Mouse (Mus musculus) liver, postnatal 0 days (tissue): Measurements from ENCODE around the gene Cgn. TPM values are rescaled to one million over a fixed set of nuclear protein-coding genes. Genes with fewer than 3 reads are reported as not detected.

ENCODE experiments used
- ATAC-seq: fragments of 200-750 bp; cut with Nextera tagmentation; 2 replicates; pipeline ENCODE4 v1.8.0; 2017; ENCODE audit warnings: mild to moderate bottlenecking, moderate library complexity
- DNase-seq: peaks from one replicate; pipeline ENCODE4 v3.0.0-alpha.2; 2016
- H3K27ac ChIP-seq: fragments of 300-500 bp; sonication (generic); 2 replicates; pipeline ENCODE4 v1.5.1; 2014; ENCODE audit warnings: antibody characterized with exemption, moderate library complexity, mild to moderate bottlenecking, low read depth
- H3K27me3 ChIP-seq: fragments of 300-500 bp; sonication (generic); 2 replicates; pipeline ENCODE4 v1.6.1; 2014; ENCODE audit warnings: low read length, control low read depth, mixed read lengths; ENCODE audit not compliant: insufficient read depth
- H3K36me3 ChIP-seq: fragments of 300-500 bp; sonication (generic); replicated peaks from 2 replicates; pipeline ENCODE4 v1.6.1; 2014; ENCODE audit warnings: mild to moderate bottlenecking, control low read depth, low read length, moderate library complexity, mixed read lengths; ENCODE audit not compliant: insufficient read depth
- H3K4me1 ChIP-seq: fragments of 300-500 bp; sonication (generic); 2 replicates; pipeline ENCODE4 v1.6.1; 2014; ENCODE audit warnings: antibody characterized with exemption, mild to moderate bottlenecking, control low read depth; ENCODE audit not compliant: insufficient read depth
- H3K4me2 ChIP-seq: fragments of 300-500 bp; sonication (generic); 2 replicates; pipeline ENCODE4 v1.6.1; 2014; ENCODE audit warnings: low read depth, mild to moderate bottlenecking, low read length, moderate library complexity, mixed read lengths
- H3K4me3 ChIP-seq: fragments of 300-500 bp; sonication (generic); 2 replicates; pipeline ENCODE4 v1.5.1; 2014; ENCODE audit warnings: low read depth, low read length
- H3K9ac ChIP-seq: fragments of 300-500 bp; sonication (generic); replicated peaks from 2 replicates; pipeline ENCODE4 v1.6.1; 2014; ENCODE audit warnings: mild to moderate bottlenecking, moderate library complexity
- H3K9me3 ChIP-seq: fragments of 300-500 bp; sonication (generic); 2 replicates; pipeline ENCODE4 v1.6.1; 2016; ENCODE audit warnings: mild to moderate bottlenecking, control low read depth, low read length, mixed read lengths
- CTCF ChIP-seq: sonication (generic); IDR thresholded peaks from 2 replicates; pipeline ENCODE4 v1.5.1; 2016; ENCODE audit warnings: antibody characterized with exemption, low read depth
- EP300 ChIP-seq: IDR thresholded peaks from 2 replicates; pipeline ENCODE4 v1.6.1; 2016; ENCODE audit warnings: antibody characterized with exemption, low read depth, mild to moderate bottlenecking
- WGBS: fragments of 180-500 bp; shearing (Covaris S2); extraction: QIAGEN DNeasy Blood & Tissue Kit; methylation state at CpG from one replicate; pipeline ENCODE4 v1.1.7; 2014; ENCODE audit not compliant: insufficient replicate concordance; 5-methylcytosine and 5-hydroxymethylcytosine counted together
- polyA plus RNA-seq: library from polyadenylated mRNA; unstranded; fragments of >200 nt; fragmentation: Nextera tagmentation; extraction: Ambion mirVana; gene quantifications from 2 replicates; pipeline ENCODE4 v1.2.1, GENCODE M21; 2015

Gene Cgn
- polyA plus RNA-seq, 1 experiment from 2014 or later: 8.7 TPM

- TF ChIP-seq EP300 (no peak), CTCF (no peak)
- Histone ChIP-seq H3K36me3 (no peaks in the 10 kb centered on the region), H3K9me3 (no peaks in the 10 kb centered on the region), H3K27me3 (no peaks in the 10 kb centered on the region), H3K4me2 (no peak overlapping the region), H3K9ac (no peak overlapping the region), H3K27ac (no peak overlapping the region), H3K4me3 (no peak overlapping the region), H3K4me1 (no peaks in the 10 kb centered on the region)
- ATAC-seq: no peak
- WGBS: 66% methylated on average over 4 of the region's 4 CpGs
- DNase-seq: no peak
These were observed 27.8 kb upstream of the Cgn start for GRCm38 (mm10) chr3:94814063-94814462.

GRCm38 (mm10) chr3:94813651-94814050 lies 27.4 kb upstream of the Cgn start:
- 76% methylated on average over 3 of the region's 3 CpGs for WGBS
- Histone ChIP-seq H3K36me3 (no peaks in the 10 kb centered on the region), H3K9me3 (no peaks in the 10 kb centered on the region), H3K4me2 (no peak overlapping the region), H3K27ac (no peak overlapping the region), H3K4me3 (no peak overlapping the region), H3K27me3 (no peaks in the 10 kb centered on the region), H3K9ac (no peak overlapping the region), H3K4me1 (no peaks in the 10 kb centered on the region)
- DNase-seq (no peak), ATAC-seq (no peak)
- TF ChIP-seq CTCF (no peak), EP300 (no peak)

- 17% methylated on average over 4 of the region's 4 CpGs for WGBS
These were observed 25.3 kb upstream of the Cgn start for GRCm38 (mm10) chr3:94811628-94812027.

GRCm38 (mm10) chr3:94808296-94808695 lies 22.0 kb upstream of the Cgn start:
- H3K4me2 ChIP-seq: no peak overlapping the region
- no peaks in the 10 kb centered on the region for H3K4me1 ChIP-seq
- DNase-seq: no peak
- TF ChIP-seq CTCF (peak; percentile 30), EP300 (no peak)
- H3K9me3 ChIP-seq: no peaks in the 10 kb centered on the region
- no peak overlapping the region for H3K27ac ChIP-seq
- H3K36me3 ChIP-seq: no peaks in the 10 kb centered on the region
- no peak overlapping the region for H3K4me3 ChIP-seq
- 47% methylated on average over 1 of the region's 1 CpGs for WGBS
- H3K27me3 ChIP-seq: 0 out of 2 replicates have a peak, but pooled peaks cover 2% of the 10 kb centered on the region
- no peak overlapping the region for H3K9ac ChIP-seq
- no peak for ATAC-seq

More at GRCm38 (mm10) chr3:94811628-94812027, 25.3 kb upstream of the Cgn start:
- Histone ChIP-seq H3K27me3 (no peaks in the 10 kb centered on the region), H3K9me3 (no peaks in the 10 kb centered on the region), H3K4me1 (no peaks in the 10 kb centered on the region), H3K27ac (no peak overlapping the region), H3K36me3 (no peaks in the 10 kb centered on the region), H3K4me3 (no peak overlapping the region), H3K9ac (no peak overlapping the region), H3K4me2 (no peak overlapping the region)
- ATAC-seq (peak; percentile 51), DNase-seq (peak; percentile 34)
- no peak for TF ChIP-seq EP300
- peak; percentile 61 for TF ChIP-seq CTCF

GRCm38 (mm10) chr3:94804976-94805375 lies 18.7 kb upstream of the Cgn start:
- 0 out of 2 replicates have a peak, but pooled peaks cover 4% of the 10 kb centered on the region for H3K27me3 ChIP-seq
- TF ChIP-seq CTCF: no peak
- no peak for TF ChIP-seq EP300
- 85% methylated on average over 4 of the region's 4 CpGs for whole genome bisulfite sequencing
- H3K27ac ChIP-seq: no peak overlapping the region
- H3K36me3 ChIP-seq: no peaks in the 10 kb centered on the region
- H3K4me3 ChIP-seq: no peak overlapping the region
- H3K9ac ChIP-seq: no peak overlapping the region
- no peaks in the 10 kb centered on the region for H3K9me3 ChIP-seq
- DNase-seq: no peak
- H3K4me1 ChIP-seq: no peaks in the 10 kb centered on the region
- no peak overlapping the region for H3K4me2 ChIP-seq
- ATAC-seq: no peak

GRCm38 (mm10) chr3:94804146-94804545 lies 17.9 kb upstream of the Cgn start:
- WGBS: 47% methylated on average over 10 of the region's 10 CpGs
- no peak overlapping the region for H3K27ac ChIP-seq

GRCm38 (mm10) chr3:94796181-94796580 lies 9.9 kb upstream of the Cgn start:
- Histone ChIP-seq H3K4me2 (no peak overlapping the region), H3K4me1 (no peaks in the 10 kb centered on the region), H3K4me3 (no peak overlapping the region), H3K9me3 (no peaks in the 10 kb centered on the region), H3K36me3 (no peaks in the 10 kb centered on the region), H3K27me3 (no peaks in the 10 kb centered on the region), H3K27ac (no peak overlapping the region), H3K9ac (no peak overlapping the region)
- TF ChIP-seq EP300 (no peak), CTCF (no peak)
- no peak for DNase-seq
- ATAC-seq: no peak

More at GRCm38 (mm10) chr3:94804146-94804545, 17.9 kb upstream of the Cgn start:
- H3K4me1 ChIP-seq: no peaks in the 10 kb centered on the region
- H3K4me3 ChIP-seq: no peak overlapping the region
- no peak overlapping the region for H3K9ac ChIP-seq
- H3K36me3 ChIP-seq: no peaks in the 10 kb centered on the region
- ATAC-seq (no peak), DNase-seq (no peak)
- TF ChIP-seq EP300: no peak
- TF ChIP-seq CTCF: no peak
- H3K4me2 ChIP-seq: no peak overlapping the region
- H3K27me3 ChIP-seq: 0 out of 2 replicates have a peak, but pooled peaks cover 4% of the 10 kb centered on the region
- no peaks in the 10 kb centered on the region for H3K9me3 ChIP-seq
